Mouse (Mus musculus) thymus, adult 2 months (tissue): Measurements from ENCODE around the gene Cenpm.

Experiments
- CTCF ChIP-seq: fragments of 200-500 bp; IDR thresholded peaks from 2 replicates; pipeline ENCODE4 v1.5.1; 2012; ENCODE audit warnings: mild to moderate bottlenecking, control low read depth, low read length, moderate library complexity, borderline replicate concordance; ENCODE audit not compliant: control insufficient read depth, poor library complexity, insufficient read depth; ENCODE audit errors: extremely low read depth
- POLR2A ChIP-seq: fragments of 200-500 bp; IDR thresholded peaks from 2 replicates; pipeline ENCODE4 v1.6.1; 2012; ENCODE audit warnings: mild to moderate bottlenecking, low read length, control low read depth, moderate library complexity; ENCODE audit not compliant: control insufficient read depth, poor library complexity, insufficient read depth; ENCODE audit errors: extremely low read depth

GRCm38 (mm10) chr15:82184183-82184582, 60.4 kb downstream of the Cenpm start:
- TF ChIP-seq CTCF = no peak
- TF ChIP-seq POLR2A = no peak
